Mouse (Mus musculus) heart, adult 2 months (tissue): ENCODE measurements around the gene Slc10a7. TPM values are rescaled to one million over a fixed set of nuclear protein-coding genes. Genes with fewer than 3 reads are reported as not detected.
"Not testable (repeated sequence)": the region's sequence is repeated elsewhere in the genome, so short reads cannot be mapped to it uniquely, and the experiment has no call there.

Experiments
- DNase-seq, 2 experiments: peaks; one replicate each; pipeline ENCODE4 v3.0.0; 2021
- H3K27ac ChIP-seq: fragments of 200-600 bp; 2 replicates; pipeline ENCODE4 v1.8.1; 2022
- H3K27me3 ChIP-seq: fragments of 200-500 bp; 2 replicates; pipeline ENCODE4 v1.6.1; 2012; ENCODE audit warnings: mild to moderate bottlenecking, low read length, inconsistent platforms, mixed read lengths; ENCODE audit not compliant: control insufficient read depth, insufficient read depth
- H3K36me3 ChIP-seq: fragments of 200-500 bp; 2 replicates; pipeline ENCODE4 v1.6.1; 2012; ENCODE audit warnings: low read length, inconsistent platforms; ENCODE audit not compliant: control insufficient read depth, insufficient read depth
- H3K4me1 ChIP-seq: fragments of 200-500 bp; 2 replicates; pipeline ENCODE4 v1.6.1; 2011; ENCODE audit warnings: low read length; ENCODE audit not compliant: control insufficient read depth, insufficient read depth
- H3K4me3 ChIP-seq: fragments of 200-600 bp; 2 replicates; pipeline ENCODE4 v1.8.1; 2022
- H3K79me2 ChIP-seq: fragments of 200-500 bp; replicated peaks from 2 replicates; pipeline ENCODE4 v1.6.1; 2012; ENCODE audit warnings: mild to moderate bottlenecking, inconsistent platforms, low read length, moderate library complexity, mixed read lengths; ENCODE audit not compliant: control insufficient read depth, insufficient read depth
- H3K9ac ChIP-seq: fragments of 200-500 bp; 2 replicates; pipeline ENCODE4 v1.6.1; 2012; ENCODE audit warnings: low read depth, mild to moderate bottlenecking, control low read depth, inconsistent platforms, low read length, mixed read lengths
- CTCF ChIP-seq: fragments of 200-600 bp; IDR thresholded peaks from 2 replicates; pipeline ENCODE4 v1.8.1; 2022; ENCODE audit warnings: antibody characterized with exemption, mild to moderate bottlenecking, moderate library complexity
- EP300 ChIP-seq: fragments of 200-500 bp; IDR thresholded peaks from 2 replicates; pipeline ENCODE4 v1.6.1; 2011; ENCODE audit warnings: low read depth, low read length, control low read depth; ENCODE audit not compliant: insufficient read depth
- POLR2A ChIP-seq: fragments of 200-500 bp; IDR thresholded peaks from 2 replicates; pipeline ENCODE4 v1.6.1; 2011; ENCODE audit warnings: mild to moderate bottlenecking, low read depth, low read length, control low read depth; ENCODE audit not compliant: insufficient read depth
- WGBS: fragments of 180-500 bp; shearing (Covaris S2); methylation state at CpG from one replicate; pipeline ENCODE4 v1.1.7; 2018; 5-methylcytosine and 5-hydroxymethylcytosine counted together
- intact Hi-C: fragments of 180-260 bp; cut with DNase I; formaldehyde crosslinking; loops from one replicate; pipeline ENCODE4 v1.15.1; 2025
- polyA plus RNA-seq: library from polyadenylated mRNA; depleted of rRNA; stranded (reverse); fragments of >200 nt; gene quantifications from 2 replicates; pipeline ENCODE4 v1.2.3, GENCODE M21; 2012
- total RNA-seq, 2 experiments: library from RNA; stranded (reverse); gene quantifications; 2 replicates each; pipeline ENCODE4 v1.2.3; 2021

Gene Slc10a7
- total and polyA plus RNA-seq, 3 experiments, result 4.1 to 5.4 (median 4.3) TPM

DNA sequence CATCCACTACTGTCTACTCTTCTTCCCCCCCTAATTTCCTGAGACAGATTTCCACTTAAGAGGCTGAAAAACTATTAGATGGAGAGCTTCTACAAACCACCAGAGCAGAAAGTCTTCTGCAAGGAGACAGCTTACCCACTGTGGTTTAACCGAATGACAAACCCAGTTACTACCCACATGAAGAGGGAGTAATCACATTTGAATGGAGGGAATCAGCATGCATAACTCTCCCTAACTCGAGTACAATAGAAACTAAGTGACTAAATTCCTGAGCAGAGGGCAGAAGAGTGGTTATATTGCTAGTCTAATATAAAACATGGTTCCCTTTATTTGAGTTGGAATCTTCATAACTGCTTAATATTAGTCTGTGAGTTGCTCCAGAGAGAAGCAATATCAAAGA lies 16.1 kb upstream of the Slc10a7 start:
- no peak for DNase-seq
- no peaks in the 10 kb centered on the region for H3K27me3 ChIP-seq
- H3K36me3 ChIP-seq, result no peaks in the 10 kb centered on the region
- intact Hi-C loops, result no loop called here
- WGBS, result 49% methylated on average over 2 of the region's 2 CpGs
- H3K4me3 ChIP-seq, result no peak overlapping the region
- no peak overlapping the region for H3K9ac ChIP-seq
- no peaks in the 10 kb centered on the region for H3K79me2 ChIP-seq
- TF ChIP-seq EP300, result no peak
- no peak for TF ChIP-seq POLR2A
- TF ChIP-seq CTCF, result no peak
- H3K4me1 ChIP-seq, result no peaks in the 10 kb centered on the region
- no peak overlapping the region for H3K27ac ChIP-seq

DNA sequence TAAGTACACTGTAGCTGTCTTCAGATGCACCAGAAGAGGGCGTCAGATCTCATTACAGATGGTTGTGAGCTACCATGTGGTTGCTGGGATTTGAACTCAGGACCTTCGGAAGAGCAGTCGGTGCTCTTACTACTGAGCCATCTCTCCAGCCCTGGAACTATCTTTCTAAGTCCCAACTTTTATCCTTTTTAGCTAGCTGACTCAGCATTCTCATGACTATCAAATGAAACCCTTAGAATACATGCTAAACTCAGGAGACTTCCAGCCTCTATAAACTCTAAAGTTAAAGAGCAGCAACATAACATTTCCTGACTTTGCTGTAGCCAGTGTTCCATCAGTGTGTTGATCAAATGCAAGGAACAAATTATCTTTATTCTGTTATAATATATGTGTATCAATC lies 12.9 kb upstream of the Slc10a7 start:
- DNase-seq, intact Hi-C loops: not testable (repeated sequence)

DNA sequence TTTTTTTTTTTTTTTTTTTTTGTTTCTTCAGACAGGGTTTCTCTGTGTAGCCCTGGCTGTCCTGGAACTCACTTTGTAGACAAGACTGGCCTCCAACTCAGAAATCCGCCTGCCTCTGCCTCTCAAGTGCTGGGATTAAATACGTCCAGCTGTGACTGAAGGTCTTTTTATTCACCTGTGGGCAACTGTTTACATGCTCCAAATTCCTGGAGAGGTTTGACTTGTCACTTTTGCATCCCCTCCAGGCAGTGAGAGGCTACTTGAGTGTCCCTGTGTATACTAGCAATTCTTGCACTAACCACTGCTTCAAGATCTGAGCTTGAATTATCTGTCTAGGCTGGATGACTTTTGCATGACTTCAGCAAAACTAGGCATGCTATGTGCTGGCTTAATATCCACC lies 6.4 kb upstream of the Slc10a7 start:
- WGBS, result 92% methylated on average over 2 of the region's 2 CpGs
- no peak for DNase-seq
- Histone ChIP-seq H3K36me3 (peaks cover 6% of the 10 kb centered on the region; the same call in 1 of the 2 replicates), H3K27ac (no peak overlapping the region), H3K4me1 (peaks cover under 1% of the 10 kb centered on the region; the same call in 1 of the 2 replicates), H3K27me3 (no peaks in the 10 kb centered on the region), H3K79me2 (no peaks in the 10 kb centered on the region), H3K4me3 (no peak overlapping the region), H3K9ac (no peak overlapping the region)
- no peak for TF ChIP-seq CTCF
- TF ChIP-seq POLR2A, result no peak
- no peak for TF ChIP-seq EP300
- intact Hi-C loops, result no loop called here

More for the DNA sequence above, 12.9 kb upstream of the Slc10a7 start:
- not testable (repeated sequence) for H3K27me3 ChIP-seq, H3K4me3 ChIP-seq, H3K27ac ChIP-seq, H3K9ac ChIP-seq, H3K4me1 ChIP-seq, H3K79me2 ChIP-seq, H3K36me3 ChIP-seq
- 95% methylated on average over 3 of the region's 3 CpGs for WGBS
- 0 out of 2 replicates have a peak, but pooled peaks have one; percentile 3 for TF ChIP-seq CTCF

DNA sequence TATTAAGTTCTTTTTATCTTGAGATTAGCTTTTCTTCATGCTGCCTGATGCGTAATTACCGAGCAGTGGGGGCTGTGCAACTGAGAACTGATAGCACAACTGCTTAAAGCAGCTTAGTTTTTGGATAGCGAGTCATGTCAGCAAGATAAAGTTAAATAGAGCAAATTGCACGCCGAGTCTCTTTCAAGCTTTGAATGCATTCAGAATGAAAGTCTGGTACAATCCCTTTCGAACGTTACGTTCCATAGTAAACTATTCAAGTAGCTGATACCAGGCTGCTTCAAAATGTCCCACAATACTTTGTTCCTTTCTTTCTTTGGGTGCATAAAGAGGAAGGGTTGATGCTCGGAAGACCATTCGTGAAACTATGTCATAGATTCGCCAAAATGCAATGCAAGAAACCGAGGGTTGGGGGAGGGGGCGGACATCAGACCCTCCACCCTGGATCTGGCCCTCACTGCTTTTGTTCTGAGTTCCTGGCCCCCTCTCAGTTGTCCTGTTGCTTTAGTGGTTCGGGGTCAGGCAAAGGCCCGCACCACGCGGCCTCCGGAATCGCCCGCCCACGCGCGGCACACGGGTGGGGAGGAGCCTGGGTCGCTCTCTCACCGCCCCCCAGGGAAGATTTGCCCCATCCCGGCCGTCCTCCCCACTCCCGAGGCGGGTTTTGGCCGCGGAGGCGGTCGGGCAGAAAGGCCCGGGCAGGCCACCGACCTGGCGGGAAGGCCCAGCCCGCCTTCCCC lies 997 bp upstream of the Slc10a7 start:
- Histone ChIP-seq H3K79me2 (no peaks in the 10 kb centered on the region), H3K27ac (peak overlapping the region; percentile 92), H3K36me3 (peaks cover 6% of the 10 kb centered on the region; the same call in 1 of the 2 replicates), H3K4me3 (peak overlapping the region; percentile 88), H3K4me1 (peaks cover 8% of the 10 kb centered on the region), H3K9ac (peak overlapping the region; percentile 80), H3K27me3 (no peaks in the 10 kb centered on the region)
- intact Hi-C loops, result loop anchor here (5.0 kb wide), 1 partner anchor 139 kb away; no protein-coding TSS in a partner anchor
- WGBS, result under 1% methylated on average over 37 of the region's 38 CpGs
- TF ChIP-seq CTCF, result no peak
- no peak for TF ChIP-seq POLR2A
- no peak for TF ChIP-seq EP300
- DNase-seq, result no peak

DNA sequence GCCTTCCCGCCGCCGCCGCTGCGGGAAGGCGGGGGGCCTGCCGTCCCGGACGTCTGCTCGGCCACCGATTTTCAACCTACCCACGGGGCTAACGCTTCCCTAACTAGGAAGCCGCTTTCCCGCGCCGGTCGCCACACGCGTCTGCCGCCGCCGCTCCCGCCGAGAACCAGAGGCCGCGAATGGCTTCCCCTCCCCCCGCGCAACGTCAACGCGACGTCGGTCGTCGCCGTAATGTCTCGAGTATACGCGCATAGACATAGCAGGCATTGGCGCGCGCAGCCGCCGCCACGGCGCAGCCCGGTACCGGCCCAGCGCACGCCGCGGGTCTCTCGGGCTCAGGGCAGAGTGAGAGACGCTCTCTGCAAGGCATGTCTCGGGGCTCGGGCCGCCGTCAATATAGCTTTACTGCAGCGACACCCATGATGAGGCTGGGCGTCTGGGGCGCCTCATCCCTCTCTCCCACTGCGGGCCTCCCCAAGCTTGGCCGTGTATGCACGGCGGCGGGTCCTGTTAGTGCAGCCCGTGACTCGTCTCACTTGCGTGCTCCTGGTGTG lies 350 bp upstream of the Slc10a7 start, which contains the start of gene Rbmxl1:
Rbmxl1 (minus strand) TSS at position 180 of the 554 bp plus-strand sequence.
- TF ChIP-seq CTCF (no peak), EP300 (no peak), POLR2A (no peak)

DNA sequence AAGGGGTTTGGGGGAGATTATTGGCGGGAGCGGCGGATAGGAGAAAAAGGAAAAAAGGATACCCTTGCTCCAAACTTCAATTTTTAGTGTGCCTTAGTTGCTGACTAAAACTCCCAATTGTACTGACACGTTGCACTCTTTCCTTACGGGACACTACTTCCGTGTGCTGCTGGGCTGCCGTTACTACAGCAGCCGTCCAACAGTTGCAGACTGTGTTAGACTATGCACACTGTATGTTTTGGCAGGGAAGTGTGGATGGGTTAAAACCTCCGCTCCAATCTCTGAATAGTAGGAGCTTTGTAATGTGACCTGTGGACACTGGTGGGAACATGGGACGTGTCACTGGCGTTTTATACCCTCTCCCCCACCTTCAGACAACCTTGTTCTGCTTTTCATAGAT lies 948 bp downstream of the Slc10a7 start:
- peaks cover 6% of the 10 kb centered on the region; the same call in 1 of the 2 replicates for H3K36me3 ChIP-seq
- intact Hi-C loops, result loop anchor here (5.0 kb wide), 4 partner anchors 77 to 307 kb away; no protein-coding TSS in a partner anchor
- H3K4me3 ChIP-seq, result peak overlapping the region; percentile 88
- H3K27me3 ChIP-seq, result no peaks in the 10 kb centered on the region
- peak; percentile 7 to 20 for DNase-seq
- H3K9ac ChIP-seq, result peak overlapping the region; percentile 92
- peaks cover 8% of the 10 kb centered on the region for H3K4me1 ChIP-seq
- H3K27ac ChIP-seq, result peak overlapping the region; percentile 92; the same call in 1 of the 2 replicates
- WGBS, result 1% methylated on average over 11 of the region's 11 CpGs
- H3K79me2 ChIP-seq, result no peaks in the 10 kb centered on the region
- TF ChIP-seq EP300 (no peak), CTCF (no peak), POLR2A (no peak)

More for the DNA sequence above, 350 bp upstream of the Slc10a7 start, which contains the start of gene Rbmxl1:
- H3K79me2 ChIP-seq, result no peaks in the 10 kb centered on the region
- peak within 1 kb of the TSS; percentile 88 for H3K4me3 ChIP-seq
- under 1% methylated on average over 65 of the region's 70 CpGs for WGBS
- peaks cover 8% of the 10 kb centered on the region for H3K4me1 ChIP-seq
- peak within 1 kb of the TSS; percentile 92 for H3K9ac ChIP-seq
- no peaks in the 10 kb centered on the region for H3K27me3 ChIP-seq
- peak; percentile 91 to 94 for DNase-seq
- peaks cover 6% of the 10 kb centered on the region; the same call in 1 of the 2 replicates for H3K36me3 ChIP-seq
- peak within 1 kb of the TSS; percentile 92 for H3K27ac ChIP-seq
- intact Hi-C loops, result loop anchor here (5.0 kb wide), 1 partner anchor 139 kb away; no protein-coding TSS in a partner anchor
